1 mouse cellular context compared by ENCODE assay signal in the genomic region with DNA sequence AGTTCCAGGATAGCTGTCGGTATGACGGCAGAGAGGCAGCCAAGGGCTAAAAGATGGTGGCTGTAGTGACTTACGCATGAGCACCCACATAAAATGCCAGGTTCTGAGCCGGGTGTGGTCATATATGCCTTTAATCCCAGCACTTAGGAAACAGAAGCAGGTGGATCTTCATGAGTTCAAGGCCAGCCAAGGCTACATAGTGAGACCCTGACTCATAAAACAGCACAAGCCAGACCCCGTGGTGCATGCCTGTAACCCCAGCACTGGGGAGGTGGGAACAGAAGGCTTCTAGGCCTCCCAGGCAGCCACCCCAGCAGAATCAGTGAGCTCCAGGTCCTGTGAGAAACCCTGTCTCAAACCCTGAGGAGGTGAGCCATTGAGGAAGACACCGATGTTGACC. TPM values are rescaled to one million over a fixed set of nuclear protein-coding genes. Genes with fewer than 3 reads are reported as not detected.
"Had no signal": no experiment of that assay in that cellular context is flagged by ENCODE, and none has a peak within 500 bp of the region (broad histone marks: within the 10 kb centered on the region; RNA-seq: fewer than 3 reads in every experiment).

No protein-coding gene starts in this region.

RNA-seq across cellular contexts. Expression of a gene that starts 48.2 kb away (rescaled TPM):
- polyA plus RNA-seq: erythroblast, embryonic 14.5 days had no signal
